Mouse (Mus musculus) liver, postnatal 0 days (tissue): Measurements from ENCODE around the gene Krtap19-3.

ENCODE experiments used
- CTCF ChIP-seq: sonication (generic); IDR thresholded peaks from 2 replicates; pipeline ENCODE4 v1.5.1; 2016; ENCODE audit warnings: antibody characterized with exemption, low read depth
- EP300 ChIP-seq: IDR thresholded peaks from 2 replicates; pipeline ENCODE4 v1.6.1; 2016; ENCODE audit warnings: antibody characterized with exemption, low read depth, mild to moderate bottlenecking

DNA sequence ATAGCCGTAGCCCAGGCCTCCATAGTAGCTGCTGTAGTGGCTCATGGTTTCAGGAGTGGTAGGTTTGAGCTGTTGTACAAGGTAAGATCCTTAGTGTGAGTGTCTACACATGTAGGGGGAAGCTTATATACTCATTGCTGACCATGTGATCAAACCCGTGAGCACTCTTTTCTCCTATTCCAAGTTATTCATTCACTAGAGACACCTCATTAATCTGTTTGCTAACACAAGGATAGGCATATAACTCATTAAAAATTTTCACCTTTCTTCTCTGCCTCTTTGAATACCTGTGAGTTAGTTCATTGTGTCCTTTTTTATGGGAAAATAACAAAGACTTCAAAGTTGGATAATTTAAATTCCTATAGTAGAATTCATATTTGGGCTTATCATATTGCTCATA, at the start of gene Krtap19-3:
- TF ChIP-seq CTCF (no peak), EP300 (no peak)
